Mouse (Mus musculus): Measurements from ENCODE around the gene Zfp280d. TPM values are rescaled to one million over a fixed set of nuclear protein-coding genes. Genes with fewer than 3 reads are reported as not detected.

Zfp280d gene
- polyA plus RNA-seq, 1 experiment, result 52.3 TPM

DNA sequence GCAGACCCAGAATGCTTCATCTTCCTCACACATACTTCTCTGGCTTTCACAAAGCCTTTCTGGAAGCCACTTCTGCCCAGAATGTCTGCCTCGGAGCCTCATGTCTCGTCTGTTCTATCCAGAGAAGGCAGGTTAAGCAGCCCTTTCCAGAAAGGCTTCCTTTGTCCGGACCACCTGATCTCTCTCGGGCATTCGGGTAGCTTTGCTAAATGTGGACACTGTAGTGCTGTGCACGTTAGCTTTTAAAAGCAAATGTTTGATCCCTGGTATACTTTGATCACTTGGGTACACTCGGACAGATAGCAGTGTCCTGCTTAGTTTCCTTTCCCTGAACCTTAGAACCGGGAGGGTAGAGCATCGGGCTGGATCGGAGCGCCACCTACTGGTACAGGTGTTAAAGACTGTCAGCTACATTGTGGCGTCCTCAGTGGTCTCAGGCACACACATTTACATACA is 133.5 kb downstream of the Zfp280d start:
- peak overlapping the region; percentile 24; the same call in 1 of the 2 replicates for H3K4me3 ChIP-seq (ENCODE audit: insufficient read depth, low read length)
- peak; percentile 97 for TF ChIP-seq CTCF (IDR thresholded peaks at IDR 0.05; ENCODE audit: borderline replicate concordance, insufficient read depth, low read length)
- TF ChIP-seq POLR2A (IDR thresholded peaks at IDR 0.05; ENCODE audit: low read depth, low read length), result no peak
- H3K27ac ChIP-seq (ENCODE audit: insufficient read depth, low read length), result no peak overlapping the region
- peaks cover 2% of the 10 kb centered on the region; the same call in 1 of the 2 replicates for H3K4me1 ChIP-seq (ENCODE audit: control insufficient read depth, insufficient read depth, low read length)

DNA sequence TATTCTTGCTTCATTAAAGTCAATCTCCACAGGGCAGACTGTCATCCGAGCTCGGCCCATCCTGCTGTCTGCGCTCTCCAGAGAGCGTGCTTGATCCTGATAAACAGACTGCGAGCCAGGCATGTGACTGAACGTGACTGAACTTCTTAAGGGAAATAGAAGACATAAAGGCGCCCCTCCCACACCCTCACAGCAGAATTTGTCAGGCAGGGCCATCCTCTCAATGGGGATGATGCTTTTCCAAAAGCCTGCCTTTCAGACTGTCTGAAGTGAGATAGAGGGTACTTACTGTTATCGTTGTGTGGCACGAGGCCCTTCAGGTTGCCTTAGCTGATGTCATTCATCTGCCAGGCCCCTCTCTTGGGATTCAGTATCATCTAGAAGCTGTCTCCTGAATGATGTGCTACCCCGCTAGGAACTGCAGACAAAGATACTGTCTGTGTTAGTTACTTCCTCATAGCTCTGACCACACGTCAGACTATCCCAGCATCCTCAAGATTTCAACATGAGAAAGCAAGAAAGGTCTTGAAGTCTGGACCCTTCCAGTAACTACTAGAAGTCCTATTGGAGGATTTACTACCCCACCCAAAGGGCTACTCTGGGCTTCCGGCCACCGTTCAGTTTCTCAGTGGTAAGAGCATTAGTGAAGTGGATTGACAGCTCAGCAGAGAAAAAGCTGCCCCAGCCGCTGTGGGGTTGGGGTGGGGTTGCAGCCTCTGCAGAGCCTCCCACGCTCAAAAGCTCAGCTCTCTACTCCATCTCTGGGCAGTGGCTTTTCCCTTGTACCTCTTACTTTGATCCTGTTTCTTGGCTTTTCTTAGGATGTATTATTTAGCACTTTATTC is 134.9 kb downstream of the Zfp280d start:
- Histone ChIP-seq H3K4me3 (ENCODE audit: insufficient read depth, low read length) (no peak overlapping the region), H3K27ac (ENCODE audit: insufficient read depth, low read length) (peak overlapping the region; percentile 17; the same call in 1 of the 2 replicates), H3K4me1 (ENCODE audit: control insufficient read depth, insufficient read depth, low read length) (peaks cover 2% of the 10 kb centered on the region; the same call in 1 of the 2 replicates)
- TF ChIP-seq POLR2A (IDR thresholded peaks at IDR 0.05; ENCODE audit: low read depth, low read length) (no peak), CTCF (IDR thresholded peaks at IDR 0.05; ENCODE audit: borderline replicate concordance, insufficient read depth, low read length) (no peak)

DNA sequence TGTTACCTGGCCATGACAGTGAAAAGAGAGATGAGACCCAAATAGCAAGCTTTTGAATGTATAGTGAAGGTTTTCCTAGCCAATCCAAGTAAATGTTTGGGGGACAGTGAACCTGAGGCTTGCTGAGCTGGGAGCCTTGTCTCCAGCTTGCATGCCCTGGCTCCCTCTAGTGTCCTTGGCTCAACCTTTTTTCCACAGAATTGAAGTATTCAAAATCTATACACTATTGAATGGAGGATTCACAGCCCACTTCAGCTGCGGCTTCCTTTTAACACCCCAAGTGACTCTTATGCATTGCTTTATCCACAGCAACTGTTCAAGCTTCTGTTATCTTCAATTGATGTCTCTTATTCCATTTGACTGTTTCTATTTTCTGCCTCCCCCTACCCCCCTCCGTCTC is 137.1 kb downstream of the Zfp280d start:
- Histone ChIP-seq H3K27ac (ENCODE audit: insufficient read depth, low read length) (no peak overlapping the region), H3K4me3 (ENCODE audit: insufficient read depth, low read length) (no peak overlapping the region), H3K4me1 (ENCODE audit: control insufficient read depth, insufficient read depth, low read length) (peaks cover 2% of the 10 kb centered on the region; the same call in 1 of the 2 replicates)
- TF ChIP-seq POLR2A (IDR thresholded peaks at IDR 0.05; ENCODE audit: low read depth, low read length), result no peak
- TF ChIP-seq CTCF (IDR thresholded peaks at IDR 0.05; ENCODE audit: borderline replicate concordance, insufficient read depth, low read length), result peak; percentile 60; the same call in 1 of the 2 replicates

Other genes starting within 250 kb of the Zfp280d start
- 150 and 177 TPM in 2 replicates for gene Tcf12, start 163.0 kb upstream of the Zfp280d start, polyA plus RNA-seq (2011; ENCODE audit: insufficient read length, low read depth, missing spikeins)
- 6.0 and 10.5 TPM in 2 replicates for gene Mns1, start 163.2 kb downstream of the Zfp280d start, polyA plus RNA-seq (2011; ENCODE audit: insufficient read length, low read depth, missing spikeins)
- gene Tex9, start 217.4 kb downstream of the Zfp280d start, polyA plus RNA-seq (2011; ENCODE audit: insufficient read length, low read depth, missing spikeins), result 13.4 and 15.6 TPM in 2 replicates

Measured in embryonic fibroblast, embryonic 13.5 days (primary cell).